Mouse (Mus musculus) heart, adult 2 months (tissue): ENCODE data around the gene Sapcd1.

Experiments
- CTCF ChIP-seq: fragments of 200-600 bp; IDR thresholded peaks from 2 replicates; pipeline ENCODE4 v1.8.1; 2022; ENCODE audit warnings: antibody characterized with exemption, mild to moderate bottlenecking, moderate library complexity
- POLR2A ChIP-seq: fragments of 200-500 bp; IDR thresholded peaks from 2 replicates; pipeline ENCODE4 v1.6.1; 2011; ENCODE audit warnings: mild to moderate bottlenecking, low read depth, low read length, control low read depth; ENCODE audit not compliant: insufficient read depth

DNA sequence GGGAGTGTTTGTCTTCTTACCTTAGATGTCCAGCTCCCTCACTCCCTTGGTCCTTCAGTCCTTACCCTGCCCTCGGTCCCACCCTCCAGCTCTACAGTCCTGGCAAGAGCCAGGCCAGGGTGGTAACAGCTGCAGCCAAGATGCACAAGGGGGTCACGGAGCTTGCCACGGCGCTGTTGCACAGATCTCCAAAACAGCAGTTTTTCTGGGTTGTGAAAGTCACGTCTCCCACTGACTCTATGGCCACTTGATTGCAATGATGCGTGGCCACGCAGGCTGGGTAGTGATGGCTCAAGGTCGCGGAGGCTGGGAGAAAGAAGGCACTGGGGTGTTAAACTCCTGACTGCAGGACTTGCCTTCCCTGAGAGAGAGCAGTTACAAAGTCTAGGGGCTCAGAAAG, 43.6 kb upstream of the Sapcd1 start:
- no peak for TF ChIP-seq CTCF
- no peak for TF ChIP-seq POLR2A
